Mouse (Mus musculus): Measurements from ENCODE around the gene Zfp978. TPM values are rescaled to one million over a fixed set of nuclear protein-coding genes. Genes with fewer than 3 reads are reported as not detected.
"Not testable (repeated sequence)": the region's sequence is repeated elsewhere in the genome, so short reads cannot be mapped to it uniquely, and the experiment has no call there.

Zfp978 gene
- total RNA-seq, 2 experiments from 2014 or later = not detected

- not testable (repeated sequence) for H3K27ac ChIP-seq; H3K4me3 ChIP-seq; DNase-seq (ENCODE audit: low spot score in 2 of 2)
Observed at GRCm38 (mm10) chr4:147401736-147402506, 40.8 kb downstream of the Zfp978 start.

- not testable (repeated sequence) for H3K4me3 ChIP-seq; DNase-seq (ENCODE audit: low spot score in 2 of 2); H3K27ac ChIP-seq
Observed at GRCm38 (mm10) chr4:147402507-147402890, 41.4 kb downstream of the Zfp978 start.

GRCm38 (mm10) chr4:147403509-147403908 lies 42.4 kb downstream of the Zfp978 start:
- not testable (repeated sequence) for DNase-seq (ENCODE audit: low spot score in 2 of 2); H3K4me3 ChIP-seq; H3K27ac ChIP-seq

DNA sequence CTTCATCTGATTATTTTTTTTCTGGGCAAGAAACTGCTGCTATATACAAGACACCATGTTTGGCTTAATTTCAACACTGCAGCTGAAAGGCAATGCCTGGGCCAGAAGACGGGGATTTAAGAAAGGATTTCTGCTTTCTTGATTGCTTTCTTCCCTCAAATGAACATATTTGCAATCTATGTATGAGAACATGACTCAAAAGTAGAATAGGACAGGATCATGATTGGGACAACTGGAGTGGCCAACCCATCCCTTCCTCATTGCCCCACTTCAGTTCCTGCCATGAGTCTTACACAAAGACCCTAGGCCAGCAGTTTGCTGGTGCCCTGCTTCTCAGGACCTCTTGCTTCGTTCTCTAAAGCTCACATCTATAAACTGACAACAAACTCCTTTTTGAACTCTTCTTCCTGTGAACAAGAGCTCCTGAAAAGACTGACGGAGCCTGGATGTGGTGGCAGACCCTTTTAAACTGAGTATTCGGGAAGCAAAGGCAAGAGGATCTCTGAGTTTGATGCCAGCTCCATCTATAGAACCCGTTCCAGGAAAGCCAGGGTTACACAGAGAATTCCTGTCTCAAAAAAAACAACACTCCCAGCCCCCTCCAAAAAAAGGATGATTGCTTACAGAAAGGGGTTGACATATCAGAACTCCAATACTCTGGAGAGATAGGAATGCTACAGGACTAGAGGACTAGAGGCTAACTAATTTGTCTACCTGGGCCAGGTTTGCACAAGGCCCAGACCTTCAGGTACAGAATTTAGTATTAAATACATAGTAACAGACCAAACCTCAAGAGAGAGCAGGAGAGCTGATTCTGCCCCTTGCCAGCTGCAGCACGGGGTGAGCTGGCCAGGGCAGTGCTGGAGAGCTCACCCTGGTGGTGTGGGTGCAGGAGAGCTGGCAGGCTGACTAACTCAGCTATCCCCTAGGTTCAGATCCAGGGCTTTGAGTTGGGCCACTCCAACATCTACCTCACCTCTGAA lies 43.1 kb downstream of the Zfp978 start:
- H3K27ac ChIP-seq; DNase-seq (ENCODE audit: low spot score in 2 of 2); H3K4me3 ChIP-seq: not testable (repeated sequence)

GRCm38 (mm10) chr4:147406735-147407462 lies 45.8 kb downstream of the Zfp978 start:
- Histone ChIP-seq H3K27ac (no peak overlapping the region), H3K4me3 (peak overlapping the region; percentile 49)
- no peak for DNase-seq (ENCODE audit: low spot score in 2 of 2)
- TF ChIP-seq CTCF (conservative IDR thresholded peaks at IDR 0.05) = 0 out of 2 replicates have a peak, but pooled peaks have one; percentile 23

DNA sequence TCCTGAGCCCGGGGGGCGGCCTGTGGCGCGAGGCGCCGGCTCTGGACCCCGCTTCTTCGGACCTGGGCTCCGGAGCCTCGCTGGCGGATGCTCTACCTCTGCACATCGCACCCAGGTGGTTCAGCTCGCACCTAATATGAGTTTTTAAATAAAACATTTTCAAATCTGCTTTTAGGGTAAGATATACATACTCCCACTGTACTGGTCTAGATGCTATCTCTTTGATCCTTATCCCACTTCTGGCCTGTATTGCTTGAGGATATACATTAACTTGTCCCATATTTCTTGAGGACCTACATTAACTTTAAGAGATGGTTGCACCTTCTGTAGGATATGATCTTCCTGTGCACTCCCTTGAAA lies 46.3 kb downstream of the Zfp978 start:
- Histone ChIP-seq H3K27ac (no peak overlapping the region), H3K4me3 (peak overlapping the region; percentile 49)
- DNase-seq (ENCODE audit: low spot score in 2 of 2) = no peak
- TF ChIP-seq CTCF (conservative IDR thresholded peaks at IDR 0.05) = no peak

- not testable (repeated sequence) for DNase-seq (ENCODE audit: low spot score in 2 of 2)
Observed at GRCm38 (mm10) chr4:147416365-147416764, 55.3 kb downstream of the Zfp978 start.

DNA sequence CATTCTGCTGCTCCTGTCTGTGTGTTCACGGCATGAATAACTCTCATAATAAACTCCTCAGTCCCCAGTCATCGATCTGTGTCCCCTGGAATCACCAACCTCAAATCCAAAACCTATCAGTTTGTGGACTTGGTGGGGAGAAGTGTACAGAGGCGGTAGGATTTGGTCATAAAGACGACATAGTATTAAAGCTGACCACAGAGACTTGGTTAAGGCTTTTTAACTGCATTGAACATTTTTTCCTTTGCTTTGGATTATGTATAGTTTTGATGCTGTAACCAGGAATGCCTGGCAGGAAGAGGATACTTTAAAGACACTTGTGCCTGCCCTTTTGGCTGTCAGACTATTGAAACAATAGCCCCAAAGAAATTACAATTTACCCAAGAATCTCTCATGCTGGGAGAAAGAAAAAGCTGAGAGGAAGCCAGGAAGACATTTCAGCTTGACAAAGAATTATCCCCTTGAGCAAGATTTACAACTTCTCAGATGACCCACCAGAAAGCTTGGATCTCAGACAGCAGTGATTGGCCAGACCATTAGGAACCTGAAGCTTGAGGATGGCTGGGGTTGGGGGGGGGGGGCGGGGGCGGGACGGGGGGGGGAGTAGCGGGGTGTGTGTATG lies 56.2 kb downstream of the Zfp978 start:
- Histone ChIP-seq H3K4me3 (no peak overlapping the region), H3K27ac (no peak overlapping the region)
- no peak for DNase-seq (ENCODE audit: low spot score in 2 of 2)
- no peak for TF ChIP-seq CTCF (conservative IDR thresholded peaks at IDR 0.05)

More at GRCm38 (mm10) chr4:147416365-147416764, 55.3 kb downstream of the Zfp978 start:
- H3K27ac ChIP-seq, H3K4me3 ChIP-seq: not testable (repeated sequence)

- DNase-seq (ENCODE audit: low spot score in 2 of 2) = no peak
- no peak for TF ChIP-seq CTCF (conservative IDR thresholded peaks at IDR 0.05)
- Histone ChIP-seq H3K27ac (no peak overlapping the region), H3K4me3 (no peak overlapping the region)
Observed at GRCm38 (mm10) chr4:147417921-147418320, 56.8 kb downstream of the Zfp978 start.

- not testable (repeated sequence) for H3K4me3 ChIP-seq; H3K27ac ChIP-seq; DNase-seq (ENCODE audit: low spot score in 2 of 2)
Observed at GRCm38 (mm10) chr4:147418333-147418732, 57.2 kb downstream of the Zfp978 start.

- not testable (repeated sequence) for H3K4me3 ChIP-seq; H3K27ac ChIP-seq; DNase-seq (ENCODE audit: low spot score in 2 of 2)
Observed at GRCm38 (mm10) chr4:147419190-147419589, 58.1 kb downstream of the Zfp978 start.

- not testable (repeated sequence) for H3K27ac ChIP-seq; DNase-seq (ENCODE audit: low spot score in 2 of 2); H3K4me3 ChIP-seq
Observed at GRCm38 (mm10) chr4:147419756-147420590, 58.9 kb downstream of the Zfp978 start.
